Mouse (Mus musculus) heart, adult 2 months (tissue): Measurements from ENCODE around the gene Prodh2. TPM values are rescaled to one million over a fixed set of nuclear protein-coding genes. Genes with fewer than 3 reads are reported as not detected.
A peak's percentile ranks its signal among the peaks of the same experiment; 100 is the strongest.

Experiments used
- DNase-seq, 2 experiments: peaks; one replicate each; pipeline ENCODE4 v3.0.0; 2021
- H3K27ac ChIP-seq: fragments of 200-600 bp; 2 replicates; pipeline ENCODE4 v1.8.1; 2022
- H3K27me3 ChIP-seq: fragments of 200-500 bp; 2 replicates; pipeline ENCODE4 v1.6.1; 2012; ENCODE audit warnings: mild to moderate bottlenecking, low read length, inconsistent platforms, mixed read lengths; ENCODE audit not compliant: control insufficient read depth, insufficient read depth
- H3K36me3 ChIP-seq: fragments of 200-500 bp; 2 replicates; pipeline ENCODE4 v1.6.1; 2012; ENCODE audit warnings: low read length, inconsistent platforms; ENCODE audit not compliant: control insufficient read depth, insufficient read depth
- H3K4me1 ChIP-seq: fragments of 200-500 bp; 2 replicates; pipeline ENCODE4 v1.6.1; 2011; ENCODE audit warnings: low read length; ENCODE audit not compliant: control insufficient read depth, insufficient read depth
- H3K4me3 ChIP-seq: fragments of 200-600 bp; 2 replicates; pipeline ENCODE4 v1.8.1; 2022
- H3K79me2 ChIP-seq: fragments of 200-500 bp; replicated peaks from 2 replicates; pipeline ENCODE4 v1.6.1; 2012; ENCODE audit warnings: mild to moderate bottlenecking, inconsistent platforms, low read length, moderate library complexity, mixed read lengths; ENCODE audit not compliant: control insufficient read depth, insufficient read depth
- H3K9ac ChIP-seq: fragments of 200-500 bp; 2 replicates; pipeline ENCODE4 v1.6.1; 2012; ENCODE audit warnings: low read depth, mild to moderate bottlenecking, control low read depth, inconsistent platforms, low read length, mixed read lengths
- CTCF ChIP-seq: fragments of 200-600 bp; IDR thresholded peaks from 2 replicates; pipeline ENCODE4 v1.8.1; 2022; ENCODE audit warnings: antibody characterized with exemption, mild to moderate bottlenecking, moderate library complexity
- EP300 ChIP-seq: fragments of 200-500 bp; IDR thresholded peaks from 2 replicates; pipeline ENCODE4 v1.6.1; 2011; ENCODE audit warnings: low read depth, low read length, control low read depth; ENCODE audit not compliant: insufficient read depth
- POLR2A ChIP-seq: fragments of 200-500 bp; IDR thresholded peaks from 2 replicates; pipeline ENCODE4 v1.6.1; 2011; ENCODE audit warnings: mild to moderate bottlenecking, low read depth, low read length, control low read depth; ENCODE audit not compliant: insufficient read depth
- WGBS: fragments of 180-500 bp; shearing (Covaris S2); methylation state at CpG from one replicate; pipeline ENCODE4 v1.1.7; 2018; 5-methylcytosine and 5-hydroxymethylcytosine counted together
- intact Hi-C: fragments of 180-260 bp; cut with DNase I; formaldehyde crosslinking; loops from one replicate; pipeline ENCODE4 v1.15.1; 2025
- polyA plus RNA-seq: library from polyadenylated mRNA; depleted of rRNA; stranded (reverse); fragments of >200 nt; gene quantifications from 2 replicates; pipeline ENCODE4 v1.2.3, GENCODE M21; 2012
- total RNA-seq, 2 experiments: library from RNA; stranded (reverse); gene quantifications; 2 replicates each; pipeline ENCODE4 v1.2.3; 2021

Prodh2 gene
- total and polyA plus RNA-seq, 3 experiments = not detected

DNA sequence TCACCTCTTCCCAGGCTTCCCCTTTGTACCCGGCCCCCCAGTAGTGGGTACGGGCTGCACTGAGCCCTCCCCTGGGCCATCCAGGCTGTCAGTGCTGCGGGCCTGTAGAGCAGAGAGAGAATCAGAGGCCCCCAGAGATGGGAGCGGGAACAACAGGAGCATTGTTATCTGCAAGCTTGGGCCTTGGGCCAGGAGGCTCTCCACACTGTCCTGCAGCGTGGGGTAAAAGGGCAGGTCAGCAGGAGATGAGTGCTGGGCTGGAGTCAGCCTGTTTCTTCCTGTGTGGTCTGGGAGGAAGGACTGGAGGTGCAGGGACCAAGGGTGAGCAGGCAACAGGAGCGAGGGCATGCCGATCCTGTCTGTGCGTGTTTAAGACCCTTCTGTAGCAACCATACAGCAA lies 39.5 kb downstream of the Prodh2 start:
- intact Hi-C loops = loop anchor here (5.0 kb wide), 1 partner anchor 161 kb away; no protein-coding TSS in a partner anchor
- no peaks in the 10 kb centered on the region for H3K27me3 ChIP-seq
- H3K4me1 ChIP-seq = peaks cover 3% of the 10 kb centered on the region; the same call in 1 of the 2 replicates
- H3K4me3 ChIP-seq = no peak overlapping the region
- H3K79me2 ChIP-seq = no peaks in the 10 kb centered on the region
- peak in 1 of 2 experiments; percentile 21 for DNase-seq
- H3K9ac ChIP-seq = no peak overlapping the region
- no peak for TF ChIP-seq POLR2A
- TF ChIP-seq EP300 = no peak
- TF ChIP-seq CTCF = no peak
- WGBS = 19% methylated on average over 8 of the region's 8 CpGs
- H3K27ac ChIP-seq = no peak overlapping the region
- no peaks in the 10 kb centered on the region for H3K36me3 ChIP-seq

DNA sequence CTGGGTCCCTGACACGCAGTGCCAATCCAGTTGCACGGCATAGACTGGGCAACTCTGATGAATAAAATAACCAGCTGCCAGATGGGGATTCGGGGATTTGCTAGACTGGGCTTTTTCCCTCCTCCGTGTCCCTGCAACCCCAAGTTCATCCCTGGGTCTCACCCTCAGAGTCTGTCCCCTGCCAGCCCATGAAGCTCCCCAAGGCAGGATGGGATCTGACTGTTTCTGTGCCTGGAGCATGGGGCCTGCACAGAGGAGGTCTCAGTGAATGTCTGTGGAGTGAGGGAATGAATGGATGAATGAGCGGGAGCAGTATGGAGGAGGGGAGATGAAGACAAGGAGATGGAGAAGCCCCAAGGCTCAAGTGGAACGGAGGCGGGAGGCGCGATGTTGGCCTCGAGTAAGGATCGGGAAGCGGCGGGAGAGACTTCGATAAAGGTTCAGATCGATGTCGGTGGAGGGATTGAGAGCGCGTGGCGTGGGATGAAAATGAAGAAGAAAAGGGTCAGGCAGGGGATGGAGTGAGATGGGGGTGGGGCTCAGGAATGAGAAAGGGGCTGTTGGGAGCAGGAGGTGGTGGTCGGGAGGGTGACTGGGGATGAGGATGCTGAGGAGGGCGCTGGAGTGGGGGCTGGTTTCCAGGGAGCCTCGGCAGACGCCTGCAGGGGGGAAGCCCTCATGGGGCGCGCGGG lies 40.7 kb downstream of the Prodh2 start:
- H3K9ac ChIP-seq = peak overlapping the region; percentile 80
- peaks cover 3% of the 10 kb centered on the region; the same call in 1 of the 2 replicates for H3K4me1 ChIP-seq
- no peaks in the 10 kb centered on the region for H3K79me2 ChIP-seq
- intact Hi-C loops = loop anchor here (2.0 to 5.0 kb wide), 2 partner anchors 17 to 162 kb away; no protein-coding TSS in a partner anchor
- DNase-seq = peak in 1 of 2 experiments; percentile 41
- 18% methylated on average over 26 of the region's 26 CpGs for WGBS
- no peaks in the 10 kb centered on the region for H3K36me3 ChIP-seq
- peak overlapping the region; percentile 66 for H3K4me3 ChIP-seq
- TF ChIP-seq EP300 (no peak), CTCF (no peak), POLR2A (no peak)
- H3K27ac ChIP-seq = no peak overlapping the region
- no peaks in the 10 kb centered on the region for H3K27me3 ChIP-seq

GRCm38 (mm10) chr7:30534633-30535577 lies 41.5 kb downstream of the Prodh2 start, which contains the start of gene Arhgap33:
Arhgap33 (minus strand) TSS chr7:30535060.
- Histone ChIP-seq H3K9ac (peak within 1 kb of the TSS; percentile 80), H3K27ac (no peak within 1 kb of the TSS), H3K4me1 (peaks cover 3% of the 10 kb centered on the region; the same call in 1 of the 2 replicates), H3K27me3 (no peaks in the 10 kb centered on the region), H3K79me2 (no peaks in the 10 kb centered on the region), H3K4me3 (peak within 1 kb of the TSS; percentile 66), H3K36me3 (no peaks in the 10 kb centered on the region)
- WGBS = 1% methylated on average over 76 of the region's 84 CpGs
- no peak for TF ChIP-seq CTCF
- TF ChIP-seq POLR2A = no peak
- TF ChIP-seq EP300 = no peak
- intact Hi-C loops = loop anchor here (2.0 to 5.0 kb wide), 2 partner anchors 16 to 163 kb away; no protein-coding TSS in a partner anchor
- DNase-seq = peak; percentile 96

DNA sequence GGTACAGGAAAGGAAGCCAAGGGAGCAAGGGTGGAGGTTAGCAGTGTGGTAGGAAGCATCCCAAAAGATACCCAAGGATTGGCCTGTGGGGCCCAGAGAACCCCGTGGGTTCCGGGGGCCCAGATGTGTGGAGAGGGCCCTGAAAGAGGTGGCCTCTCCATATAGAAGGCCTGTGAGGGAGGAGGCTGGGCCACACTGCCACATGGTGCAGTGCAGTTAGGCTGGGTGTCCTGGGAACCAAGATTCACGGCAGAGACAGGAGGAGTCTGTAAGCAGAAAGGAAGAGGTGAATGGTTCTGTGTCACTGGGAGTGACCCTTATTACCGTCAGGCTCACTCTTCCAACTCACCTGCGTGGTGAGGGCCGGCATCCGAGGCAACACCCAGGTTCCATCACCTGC lies 47.1 kb downstream of the Prodh2 start:
- 89% methylated on average over 7 of the region's 7 CpGs for WGBS

GRCm38 (mm10) chr7:30544327-30544726 lies 50.9 kb downstream of the Prodh2 start:
- no peaks in the 10 kb centered on the region for H3K36me3 ChIP-seq
- TF ChIP-seq EP300 (no peak), CTCF (no peak), POLR2A (no peak)
- no peak for DNase-seq
- intact Hi-C loops = no loop called here
- no peak overlapping the region for H3K27ac ChIP-seq
- H3K4me3 ChIP-seq = no peak overlapping the region
- WGBS = 86% methylated on average over 2 of the region's 2 CpGs
- no peaks in the 10 kb centered on the region for H3K4me1 ChIP-seq
- H3K9ac ChIP-seq = no peak overlapping the region
- no peaks in the 10 kb centered on the region for H3K27me3 ChIP-seq
- H3K79me2 ChIP-seq = no peaks in the 10 kb centered on the region

More for the DNA sequence above, 47.1 kb downstream of the Prodh2 start:
- no peak overlapping the region for H3K9ac ChIP-seq
- H3K79me2 ChIP-seq = no peaks in the 10 kb centered on the region
- intact Hi-C loops = no loop called here
- no peak for TF ChIP-seq POLR2A
- H3K4me1 ChIP-seq = no peaks in the 10 kb centered on the region
- H3K4me3 ChIP-seq = no peak overlapping the region
- no peaks in the 10 kb centered on the region for H3K27me3 ChIP-seq
- no peaks in the 10 kb centered on the region for H3K36me3 ChIP-seq
- no peak for DNase-seq
- no peak overlapping the region for H3K27ac ChIP-seq

DNA sequence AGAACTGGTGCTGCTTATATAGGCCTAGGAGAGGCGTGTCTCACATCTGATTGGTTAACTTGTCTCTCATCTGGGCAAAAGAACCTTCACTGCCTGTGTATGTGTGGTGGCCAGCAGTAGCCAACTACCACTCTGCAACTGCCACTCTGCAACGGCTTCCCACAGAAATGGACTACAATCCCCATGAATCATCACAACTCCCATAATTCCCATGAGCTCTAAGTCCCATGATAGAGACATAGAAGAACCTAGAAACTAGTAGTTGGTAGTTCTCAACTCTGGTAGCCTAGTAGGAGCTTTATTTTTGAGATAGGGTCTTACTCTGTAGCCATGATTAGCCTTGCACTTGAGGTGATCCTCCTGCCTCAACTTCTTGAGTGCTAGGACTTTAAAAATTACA lies 56.5 kb downstream of the Prodh2 start:
- Histone ChIP-seq H3K36me3 (no peaks in the 10 kb centered on the region), H3K4me1 (no peaks in the 10 kb centered on the region; the same call in 1 of the 2 replicates), H3K4me3 (no peak overlapping the region), H3K27me3 (no peaks in the 10 kb centered on the region), H3K9ac (no peak overlapping the region), H3K79me2 (no peaks in the 10 kb centered on the region), H3K27ac (no peak overlapping the region)
- TF ChIP-seq POLR2A = no peak
- no peak for TF ChIP-seq EP300
- no peak for TF ChIP-seq CTCF
- 73% methylated on average over 2 of the region's 2 CpGs for WGBS
- intact Hi-C loops = loop anchor here (2.0 to 5.0 kb wide), 2 partner anchors 15 to 108 kb away; partner anchors contain the start of gene Arhgap33
- no peak for DNase-seq
